Mouse (Mus musculus): ENCODE results near the gene Vsig8.

DNA sequence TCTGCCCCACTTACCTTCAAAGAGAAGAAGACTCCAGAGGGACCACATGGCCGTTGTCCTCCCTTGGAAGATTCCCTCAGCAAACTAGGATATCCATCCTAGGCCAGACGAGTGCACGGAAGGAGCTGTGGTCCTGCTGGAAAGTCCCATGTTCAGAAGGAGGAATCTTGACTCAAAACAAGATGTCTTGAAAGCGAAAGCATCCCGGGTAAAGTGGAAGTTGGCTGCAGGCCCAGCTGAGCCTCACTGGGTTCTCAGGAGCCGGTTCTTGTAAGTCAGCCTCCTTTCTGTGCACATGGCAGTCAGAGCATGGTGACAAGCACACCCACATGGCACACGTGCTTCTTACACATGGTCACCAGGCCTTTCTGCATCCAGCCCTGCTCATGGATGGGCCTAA is 34.6 kb downstream of the Vsig8 start, which contains the start of gene Slamf8:
- TF ChIP-seq GATA1 (IDR thresholded peaks at IDR 0.05; ENCODE audit: borderline replicate concordance, low read length) (no peak), FLI1 (IDR thresholded peaks at IDR 0.05; ENCODE audit: low read length) (no peak)
